Mouse (Mus musculus) myocyte (in vitro differentiated cells): ENCODE results near the gene Cd200. TPM values are rescaled to one million over a fixed set of nuclear protein-coding genes. Genes with fewer than 3 reads are reported as not detected.

Experiments used
- H3K27me3 ChIP-seq: one replicate; pipeline ENCODE4 v1.6.1; 2011; ENCODE audit not compliant: control insufficient read depth, insufficient read depth, insufficient read length
- H3K36me3 ChIP-seq: one replicate; pipeline ENCODE4 v1.6.1; 2011; ENCODE audit not compliant: control insufficient read depth, insufficient read depth
- H3K4me2 ChIP-seq: one replicate; pipeline ENCODE4 v1.6.1; 2011; ENCODE audit warnings: low read depth, control low read depth
- H3K4me3 ChIP-seq: one replicate; pipeline ENCODE4 v1.5.1; 2011; ENCODE audit warnings: mild to moderate bottlenecking, control low read depth, moderate library complexity
- H3K79me2 ChIP-seq: one replicate; pipeline ENCODE4 v1.6.1; 2011; ENCODE audit not compliant: control insufficient read depth, insufficient read depth
- H3ac ChIP-seq: one replicate; pipeline ENCODE4 v1.6.1; 2011; ENCODE audit not compliant: control insufficient read depth, insufficient read length
- CEBPB ChIP-seq: IDR thresholded peaks from 2 replicates; pipeline ENCODE4 v1.6.1; 2011; ENCODE audit warnings: mild to moderate bottlenecking, moderate library complexity; ENCODE audit not compliant: poor library complexity, insufficient read depth, severe bottlenecking
- E2F4 ChIP-seq: IDR thresholded peaks from one replicate; pipeline ENCODE4 v1.6.1; 2011; ENCODE audit warnings: mild to moderate bottlenecking, control low read depth, moderate library complexity; ENCODE audit not compliant: insufficient read depth
- MAX ChIP-seq: IDR thresholded peaks from one replicate; pipeline ENCODE4 v1.6.1; 2011; ENCODE audit warnings: low read depth, mild to moderate bottlenecking, control low read depth
- MYOD1 ChIP-seq, 3 experiments: IDR thresholded peaks; one replicate each; pipeline ENCODE4 v1.6.1; 2011; ENCODE audit warnings: control low read depth in 2 of 3, low read depth in 2 of 3, mild to moderate bottlenecking in 2 of 3, moderate library complexity in 1 of 3; ENCODE audit not compliant: insufficient read length in 2 of 3, control insufficient read depth in 1 of 3
- MYOG ChIP-seq, 3 experiments: IDR thresholded peaks; one replicate each; pipeline ENCODE4 v1.6.1; 2011; ENCODE audit warnings: control low read depth in 2 of 3, low read depth in 2 of 3, mild to moderate bottlenecking in 2 of 3; ENCODE audit not compliant: insufficient read length in 2 of 3, control insufficient read depth in 1 of 3, insufficient read depth in 1 of 3
- POLR2A ChIP-seq: IDR thresholded peaks from one replicate; pipeline ENCODE4 v1.6.1; 2011; ENCODE audit warnings: low read depth, mild to moderate bottlenecking, control low read depth, moderate library complexity; ENCODE audit not compliant: insufficient read length
- POLR2AphosphoS2 ChIP-seq: IDR thresholded peaks from one replicate; pipeline ENCODE4 v1.6.1; 2011; ENCODE audit warnings: low read depth, control low read depth; ENCODE audit not compliant: insufficient read length
- REST ChIP-seq: IDR thresholded peaks from one replicate; pipeline ENCODE4 v1.6.1; 2011; ENCODE audit warnings: mild to moderate bottlenecking, control low read depth, moderate library complexity; ENCODE audit not compliant: insufficient read depth, insufficient read length
- SRF ChIP-seq: IDR thresholded peaks from one replicate; pipeline ENCODE4 v1.6.1; 2011; ENCODE audit warnings: low read depth; ENCODE audit not compliant: control insufficient read depth, insufficient read length
- TCF12 ChIP-seq: IDR thresholded peaks from one replicate; pipeline ENCODE4 v1.6.1; 2011; ENCODE audit warnings: mild to moderate bottlenecking, control low read depth; ENCODE audit not compliant: poor library complexity, insufficient read depth, severe bottlenecking
- TCF3 ChIP-seq: IDR thresholded peaks from one replicate; pipeline ENCODE4 v1.6.1; 2011; ENCODE audit warnings: low read depth, control low read depth; ENCODE audit not compliant: insufficient read length
- USF1 ChIP-seq: IDR thresholded peaks from one replicate; pipeline ENCODE4 v1.6.1; 2011; ENCODE audit warnings: low read depth, mild to moderate bottlenecking, control low read depth, moderate library complexity
- polyA plus RNA-seq: library from polyadenylated mRNA; unstranded; fragments of >200 nt; fragmentation: generic; extraction: Trizol; gene quantifications from one replicate; pipeline ENCODE4 v1.2.1, GENCODE M21; 2012; ENCODE audit warnings: missing spikeins

Gene Cd200
- polyA plus RNA-seq, 1 experiment, result 40.3 TPM

DNA sequence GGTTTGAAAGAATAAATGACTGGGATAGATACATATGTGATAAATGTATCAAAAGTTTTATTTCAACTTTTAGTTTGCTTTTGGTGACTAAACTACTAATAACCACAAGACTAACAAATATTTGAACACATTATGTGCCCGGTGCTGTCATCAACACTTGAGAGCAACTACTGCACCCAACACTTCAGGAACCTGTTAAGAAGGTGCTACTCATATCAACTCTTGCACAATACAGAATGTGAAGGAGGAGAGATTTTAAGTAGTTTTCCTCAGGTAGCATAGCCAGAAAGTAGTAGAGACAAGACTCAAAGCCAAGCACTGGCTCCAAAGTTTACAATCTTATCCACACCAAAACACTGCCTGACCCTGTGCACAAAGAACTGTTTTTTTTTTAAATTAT lies 6.8 kb downstream of the Cd200 start:
- peaks cover 7% of the 10 kb centered on the region for H3K36me3 ChIP-seq
- H3K4me2 ChIP-seq, result no peak overlapping the region
- no peak overlapping the region for H3K4me3 ChIP-seq
- no peaks in the 10 kb centered on the region for H3K27me3 ChIP-seq
- no peak overlapping the region for H3ac ChIP-seq
- peaks cover 36% of the 10 kb centered on the region for H3K79me2 ChIP-seq
- TF ChIP-seq POLR2AphosphoS2 (no peak), TCF12 (no peak), MYOD1 (IDR thresholded peaks at IDR 0.05; ENCODE audit: control insufficient read depth in 1 of 3, insufficient read length in 2 of 3, low read depth in 2 of 3) (no peak), E2F4 (no peak), CEBPB (no peak), REST (no peak), TCF3 (no peak), MAX (no peak), SRF (no peak), USF1 (no peak), POLR2A (no peak), MYOG (IDR thresholded peaks at IDR 0.05; ENCODE audit: control insufficient read depth in 1 of 3, insufficient read depth in 1 of 3, insufficient read length in 2 of 3, low read depth in 2 of 3) (no peak)

DNA sequence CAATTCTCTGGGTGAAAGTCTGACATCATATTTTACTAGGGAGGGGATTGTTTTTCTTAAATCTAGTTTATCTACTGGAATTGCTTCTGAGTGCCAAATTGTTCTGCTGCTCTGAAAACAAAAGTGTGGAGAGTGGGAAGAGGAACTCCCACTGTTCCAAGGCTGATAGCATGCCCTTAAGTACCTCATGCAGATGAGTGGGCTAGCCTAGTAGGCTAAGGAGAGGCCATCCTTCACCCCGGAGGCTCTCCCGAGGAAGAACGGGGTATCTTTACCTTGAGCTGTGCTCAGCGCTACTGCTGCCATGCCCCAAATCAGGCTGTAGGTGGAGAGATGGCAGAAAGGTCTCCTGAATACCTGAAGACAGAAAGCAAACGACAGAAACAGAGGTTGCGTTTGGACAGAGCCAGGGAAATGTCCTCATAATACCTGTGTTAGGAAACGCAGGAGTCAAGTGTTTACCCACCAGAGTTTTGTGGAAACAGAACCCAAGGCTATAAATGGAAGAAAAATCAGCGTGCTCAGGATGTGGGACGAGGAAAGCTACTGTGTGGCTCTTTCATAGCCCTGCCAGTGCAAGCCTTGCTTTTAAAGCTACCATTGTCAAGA lies 8.8 kb downstream of the Cd200 start:
- H3ac ChIP-seq, result no peak overlapping the region
- H3K27me3 ChIP-seq, result no peaks in the 10 kb centered on the region
- H3K79me2 ChIP-seq, result peaks cover 17% of the 10 kb centered on the region
- H3K4me2 ChIP-seq, result no peak overlapping the region
- TF ChIP-seq MAX (no peak), E2F4 (no peak), MYOG (IDR thresholded peaks at IDR 0.05; ENCODE audit: control insufficient read depth in 1 of 3, insufficient read depth in 1 of 3, insufficient read length in 2 of 3, low read depth in 2 of 3) (no peak), REST (no peak), TCF3 (no peak), USF1 (no peak), POLR2AphosphoS2 (no peak), MYOD1 (IDR thresholded peaks at IDR 0.05; ENCODE audit: control insufficient read depth in 1 of 3, insufficient read length in 2 of 3, low read depth in 2 of 3) (no peak), SRF (no peak), TCF12 (no peak), CEBPB (no peak), POLR2A (no peak)
- peaks cover 18% of the 10 kb centered on the region for H3K36me3 ChIP-seq
- no peak overlapping the region for H3K4me3 ChIP-seq

DNA sequence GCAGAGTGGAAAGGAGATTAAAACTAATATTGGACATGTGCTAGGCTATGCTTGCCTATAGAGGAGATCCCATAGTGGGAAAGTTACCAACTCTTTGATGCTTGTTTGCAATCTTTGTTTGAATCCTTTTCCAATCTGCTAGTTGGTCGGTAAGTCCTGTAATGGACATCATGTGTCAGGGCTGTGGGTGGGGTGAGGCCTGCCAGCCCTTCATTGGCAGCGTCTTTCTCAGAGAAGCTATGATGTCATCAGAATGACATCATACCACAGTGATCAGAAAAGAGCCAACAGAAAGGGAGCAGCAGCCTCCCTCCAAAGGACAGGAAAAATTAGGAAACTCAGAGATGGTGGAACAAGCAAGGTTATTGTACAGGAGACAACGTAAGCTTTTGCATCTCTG lies 9.4 kb downstream of the Cd200 start:
- H3K27me3 ChIP-seq, result no peaks in the 10 kb centered on the region
- peaks cover 24% of the 10 kb centered on the region for H3K36me3 ChIP-seq
- peaks cover 14% of the 10 kb centered on the region for H3K79me2 ChIP-seq
- TF ChIP-seq MYOG (IDR thresholded peaks at IDR 0.05; ENCODE audit: control insufficient read depth in 1 of 3, insufficient read depth in 1 of 3, insufficient read length in 2 of 3, low read depth in 2 of 3) (no peak), E2F4 (no peak)
- no peak overlapping the region for H3K4me2 ChIP-seq
- H3ac ChIP-seq, result no peak overlapping the region
- H3K4me3 ChIP-seq, result no peak overlapping the region

DNA sequence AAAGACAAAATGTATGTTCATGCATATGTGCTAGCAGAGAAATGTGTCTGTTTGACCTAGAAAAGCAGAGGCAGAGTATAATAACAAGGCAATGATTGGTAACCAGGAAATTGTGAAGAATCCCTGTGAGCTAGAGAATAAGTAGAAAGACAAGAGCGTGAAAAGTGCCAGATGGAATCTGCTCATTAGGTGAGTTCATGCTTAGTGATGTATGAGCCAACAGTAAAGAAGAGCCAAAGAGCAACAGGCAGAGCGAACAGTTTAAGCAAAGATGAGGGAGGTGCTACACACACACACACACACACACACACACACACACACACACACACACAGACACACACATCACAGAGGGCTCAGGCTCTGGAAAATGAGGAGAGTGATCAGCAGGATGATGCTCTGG lies 11.4 kb downstream of the Cd200 start:
- TF ChIP-seq POLR2AphosphoS2 (no peak), USF1 (no peak), REST (no peak), CEBPB (no peak), POLR2A (no peak), MYOG (IDR thresholded peaks at IDR 0.05; ENCODE audit: control insufficient read depth in 1 of 3, insufficient read depth in 1 of 3, insufficient read length in 2 of 3, low read depth in 2 of 3) (no peak), TCF3 (no peak), E2F4 (no peak), SRF (no peak), MAX (no peak), TCF12 (no peak), MYOD1 (IDR thresholded peaks at IDR 0.05; ENCODE audit: control insufficient read depth in 1 of 3, insufficient read length in 2 of 3, low read depth in 2 of 3) (no peak)
- Histone ChIP-seq H3K36me3 (peaks cover 33% of the 10 kb centered on the region), H3K27me3 (no peaks in the 10 kb centered on the region), H3K4me3 (no peak overlapping the region), H3ac (no peak overlapping the region), H3K4me2 (no peak overlapping the region), H3K79me2 (peaks cover 5% of the 10 kb centered on the region)

DNA sequence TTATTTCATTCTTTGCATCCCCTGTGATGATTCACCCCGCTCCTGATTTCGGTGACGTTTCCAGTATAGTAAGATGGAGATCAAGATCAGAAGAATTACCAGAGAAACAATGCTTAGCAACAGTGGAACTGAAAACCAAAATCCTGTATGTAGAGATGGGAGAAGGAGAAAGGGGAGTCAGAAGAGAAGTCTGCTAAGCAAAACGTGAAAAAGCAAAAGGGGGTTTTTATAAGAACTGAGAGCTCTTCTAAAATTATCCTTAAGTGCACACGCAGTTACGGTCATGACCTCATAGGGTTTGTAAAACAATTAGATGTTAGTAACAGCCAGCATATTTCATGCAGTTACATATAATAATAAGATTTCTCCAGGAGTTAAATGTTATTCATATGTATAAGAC lies 16.6 kb downstream of the Cd200 start:
- Histone ChIP-seq H3K36me3 (peaks cover 31% of the 10 kb centered on the region), H3K27me3 (no peaks in the 10 kb centered on the region), H3K4me3 (no peak overlapping the region), H3ac (no peak overlapping the region), H3K4me2 (no peak overlapping the region), H3K79me2 (no peaks in the 10 kb centered on the region)
- TF ChIP-seq USF1 (no peak), TCF12 (no peak), CEBPB (no peak), POLR2AphosphoS2 (no peak), E2F4 (no peak), MYOD1 (IDR thresholded peaks at IDR 0.05; ENCODE audit: control insufficient read depth in 1 of 3, insufficient read length in 2 of 3, low read depth in 2 of 3) (no peak), REST (no peak), MAX (no peak), SRF (no peak), MYOG (IDR thresholded peaks at IDR 0.05; ENCODE audit: control insufficient read depth in 1 of 3, insufficient read depth in 1 of 3, insufficient read length in 2 of 3, low read depth in 2 of 3) (no peak), POLR2A (no peak), TCF3 (no peak)
